Mouse (Mus musculus) limb, embryonic 14.5 days (tissue): Measurements from ENCODE around the gene Gm281. TPM values are rescaled to one million over a fixed set of nuclear protein-coding genes. Genes with fewer than 3 reads are reported as not detected.

ENCODE experiments used
- ATAC-seq: fragments of 200-750 bp; cut with Nextera tagmentation; 2 replicates; pipeline ENCODE4 v1.8.0; 2017; ENCODE audit warnings: low read depth, moderate number of reproducible peaks, moderate TSS enrichment; ENCODE audit not compliant: low FRiP score
- DNase-seq: peaks from one replicate; pipeline ENCODE4 v3.0.0-alpha.2; 2015; ENCODE audit warnings: low spot score
- H3K27ac ChIP-seq: fragments of 300-500 bp; sonication (generic); replicated peaks from 2 replicates; pipeline ENCODE4 v1.5.1; 2014; ENCODE audit warnings: low read depth, mild to moderate bottlenecking, low read length, moderate library complexity, mixed read lengths
- H3K27me3 ChIP-seq: fragments of 300-500 bp; sonication (generic); 2 replicates; pipeline ENCODE4 v1.6.1; 2014; ENCODE audit warnings: low read length, mixed read lengths; ENCODE audit not compliant: control insufficient read depth, insufficient read depth
- H3K36me3 ChIP-seq: fragments of 300-500 bp; sonication (generic); 2 replicates; pipeline ENCODE4 v1.6.1; 2014; ENCODE audit warnings: mild to moderate bottlenecking, low read length, moderate library complexity, mixed read lengths; ENCODE audit not compliant: control insufficient read depth, insufficient read depth
- H3K4me1 ChIP-seq: fragments of 300-500 bp; sonication (generic); 2 replicates; pipeline ENCODE4 v1.6.1; 2014; ENCODE audit warnings: antibody characterized with exemption, low read length, mixed read lengths; ENCODE audit not compliant: control insufficient read depth, insufficient read depth
- H3K4me2 ChIP-seq: fragments of 300-500 bp; sonication (generic); replicated peaks from 2 replicates; pipeline ENCODE4 v1.6.1; 2014; ENCODE audit warnings: low read depth, mild to moderate bottlenecking, low read length, moderate library complexity; ENCODE audit not compliant: severe bottlenecking
- H3K4me3 ChIP-seq: fragments of 300-500 bp; sonication (generic); replicated peaks from 2 replicates; pipeline ENCODE4 v1.5.1; 2014; ENCODE audit warnings: low read length
- H3K9ac ChIP-seq: fragments of 300-500 bp; sonication (generic); 2 replicates; pipeline ENCODE4 v1.6.1; 2014; ENCODE audit warnings: mild to moderate bottlenecking, low read depth, low read length, moderate library complexity; ENCODE audit not compliant: severe bottlenecking
- H3K9me3 ChIP-seq: fragments of 300-500 bp; sonication (generic); 2 replicates; pipeline ENCODE4 v1.6.1; 2016; ENCODE audit warnings: low read length; ENCODE audit not compliant: control insufficient read depth
- POLR2A ChIP-seq: fragments of 200-500 bp; IDR thresholded peaks from 2 replicates; pipeline ENCODE4 v1.8.0; 2012; ENCODE audit warnings: inconsistent platforms, mild to moderate bottlenecking, moderate library complexity, borderline replicate concordance; ENCODE audit not compliant: insufficient read depth, insufficient read length; ENCODE audit errors: extremely low read depth
- WGBS: fragments of 180-500 bp; shearing (Covaris S2); extraction: QIAGEN DNeasy Blood & Tissue Kit; methylation state at CpG from one replicate; pipeline ENCODE4 v1.1.7; 2014; 5-methylcytosine and 5-hydroxymethylcytosine counted together
- polyA plus RNA-seq, 2 experiments: library from polyadenylated mRNA; depleted of rRNA in 1 of 2; stranded (reverse) in 1 of 2; unstranded in 1 of 2; fragments of >200 nt; fragmentation: Nextera tagmentation in 1 of 2; extraction: Ambion mirVana in 1 of 2; gene quantifications; 2 replicates each; pipeline versions ENCODE4 v1.2.1 to v1.2.3; 2012 to 2014

The Gm281 gene
- polyA plus RNA-seq, 2 experiments = 0.03 to 0.08 TPM

DNA sequence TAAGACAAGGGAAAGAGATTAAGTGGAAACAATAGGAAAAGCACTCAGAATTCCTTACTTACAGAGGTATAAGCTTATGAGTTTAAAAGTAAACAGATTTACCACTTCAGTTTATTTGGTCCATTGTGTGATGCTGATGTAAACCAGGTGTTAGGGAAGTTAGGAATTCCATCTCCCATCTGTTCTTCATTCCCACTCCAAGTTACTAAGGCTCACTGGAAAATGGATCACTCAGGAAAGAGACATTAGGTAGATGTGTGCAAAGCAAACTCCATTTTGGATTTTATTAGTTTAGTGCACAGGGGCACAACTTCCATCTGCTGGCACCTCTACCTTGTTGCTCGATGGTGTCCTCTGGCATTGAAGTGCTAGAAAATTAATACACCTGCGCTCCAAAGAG, 4.1 kb downstream of the Gm281 start:
- Histone ChIP-seq H3K4me1 (peaks cover 3% of the 10 kb centered on the region; the same call in 1 of the 2 replicates), H3K27ac (0 out of 2 replicates have a peak overlapping the region, but pooled peaks have one; percentile 43), H3K36me3 (no peaks in the 10 kb centered on the region), H3K4me2 (no peak overlapping the region), H3K9ac (no peak overlapping the region), H3K27me3 (no peaks in the 10 kb centered on the region), H3K9me3 (no peaks in the 10 kb centered on the region), H3K4me3 (no peak overlapping the region)
- ATAC-seq (peak; percentile 41; the same call in 1 of the 2 replicates), DNase-seq (no peak)
- 42% methylated on average over 2 of the region's 2 CpGs for WGBS
- no peak for TF ChIP-seq POLR2A

DNA sequence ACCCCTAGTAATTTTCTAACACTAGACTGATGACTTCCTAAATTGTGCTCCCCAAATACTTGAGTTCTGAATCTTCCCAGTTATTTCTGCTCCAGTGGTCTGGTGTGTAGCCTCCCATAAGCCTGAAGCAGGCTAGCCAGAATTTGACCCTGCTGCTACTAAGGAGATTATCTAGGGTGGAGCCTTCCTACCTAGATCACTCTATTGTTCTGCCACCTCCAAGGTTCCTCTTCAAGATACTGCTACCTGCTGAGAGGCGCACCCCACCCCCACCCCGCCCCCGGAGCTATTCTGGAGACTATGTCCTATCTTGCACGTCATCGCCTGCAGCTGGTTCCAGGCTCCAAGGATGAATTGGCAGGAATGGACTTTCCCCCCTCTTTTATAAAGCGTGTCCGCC, 7.1 kb downstream of the Gm281 start:
- Histone ChIP-seq H3K9me3 (no peaks in the 10 kb centered on the region), H3K36me3 (no peaks in the 10 kb centered on the region), H3K27ac (no peak overlapping the region), H3K9ac (no peak overlapping the region), H3K4me3 (no peak overlapping the region), H3K4me1 (peaks cover 3% of the 10 kb centered on the region; the same call in 1 of the 2 replicates), H3K4me2 (no peak overlapping the region), H3K27me3 (no peaks in the 10 kb centered on the region)
- 90% methylated on average over 6 of the region's 7 CpGs for WGBS
- DNase-seq (no peak), ATAC-seq (no peak)
- no peak for TF ChIP-seq POLR2A

DNA sequence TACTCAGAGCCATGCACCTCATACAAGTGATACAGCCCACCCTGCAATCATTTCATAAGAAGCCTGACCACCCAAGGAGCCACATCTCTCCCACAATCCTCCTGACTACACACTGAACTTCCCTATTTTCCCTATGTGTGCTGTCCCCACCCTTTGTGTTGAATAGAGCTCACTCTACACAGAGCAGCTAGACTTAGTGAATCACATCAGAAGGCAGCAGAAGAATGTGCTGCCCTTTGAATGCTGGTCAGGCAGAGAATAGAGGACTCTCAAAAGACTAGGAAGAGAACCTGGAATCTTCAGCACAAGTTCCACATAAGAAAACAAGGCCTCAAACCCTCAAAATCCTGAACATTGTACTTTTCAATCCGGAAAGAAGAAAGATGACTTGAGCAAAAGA, 7.8 kb downstream of the Gm281 start:
- DNase-seq (no peak), ATAC-seq (no peak)
- TF ChIP-seq POLR2A = no peak
- H3K4me1 ChIP-seq = peaks cover 3% of the 10 kb centered on the region; the same call in 1 of the 2 replicates
- WGBS = 92% methylated on average over 1 of the region's 1 CpGs
- no peak overlapping the region for H3K9ac ChIP-seq
- no peaks in the 10 kb centered on the region for H3K27me3 ChIP-seq
- no peak overlapping the region for H3K4me2 ChIP-seq
- no peak overlapping the region for H3K27ac ChIP-seq
- H3K4me3 ChIP-seq = no peak overlapping the region
- H3K36me3 ChIP-seq = no peaks in the 10 kb centered on the region
- no peaks in the 10 kb centered on the region for H3K9me3 ChIP-seq

DNA sequence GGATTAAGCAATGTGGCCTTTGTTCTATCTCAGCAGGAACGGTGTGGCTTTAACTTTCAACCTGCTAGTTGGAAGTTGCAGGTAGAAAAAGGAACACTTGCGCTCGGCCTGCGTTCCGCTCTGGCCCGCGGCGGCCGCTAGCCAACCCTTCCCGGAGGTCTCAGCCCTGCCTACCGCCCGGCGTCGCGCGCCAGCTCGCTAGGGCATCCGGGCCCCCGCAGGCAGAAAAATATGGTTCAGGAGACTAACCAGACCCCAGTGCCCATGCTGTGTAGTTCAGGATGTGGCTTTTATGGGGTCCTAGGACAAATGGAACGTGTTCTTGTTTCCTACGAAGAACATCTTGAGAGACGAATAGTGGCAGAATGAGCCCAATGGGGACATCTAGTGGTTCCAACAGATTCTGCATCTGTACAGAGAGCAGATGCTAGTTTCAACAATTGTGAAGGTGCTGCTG, 12.6 kb downstream of the Gm281 start:
- H3K27ac ChIP-seq = no peak overlapping the region
- ATAC-seq = peak; percentile 80

DNA sequence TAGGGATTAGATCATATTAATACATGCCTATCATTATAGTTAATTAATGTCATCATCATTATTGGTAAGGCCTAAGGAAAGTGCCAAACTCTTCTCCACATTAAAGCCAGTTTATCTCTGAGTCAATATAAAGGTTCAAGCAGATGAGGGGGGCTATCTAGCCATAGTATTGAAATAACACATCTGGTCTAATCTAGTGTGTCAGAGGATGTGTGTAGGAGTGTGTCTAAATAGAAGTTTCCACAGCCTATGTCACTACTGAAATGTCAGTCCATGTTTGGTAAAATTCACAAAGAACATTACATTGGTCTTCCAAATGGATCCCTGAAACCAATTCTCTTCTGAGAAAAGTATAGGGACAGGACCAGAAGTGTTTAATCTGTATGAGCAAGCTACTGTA, 19.1 kb downstream of the Gm281 start:
- Histone ChIP-seq H3K27me3 (no peaks in the 10 kb centered on the region), H3K4me2 (no peak overlapping the region), H3K4me3 (no peak overlapping the region), H3K9ac (no peak overlapping the region), H3K36me3 (no peaks in the 10 kb centered on the region), H3K9me3 (no peaks in the 10 kb centered on the region), H3K27ac (no peak overlapping the region), H3K4me1 (no peaks in the 10 kb centered on the region)
- TF ChIP-seq POLR2A = no peak
- no peak for ATAC-seq
- DNase-seq = no peak

More for the DNA sequence above, 12.6 kb downstream of the Gm281 start:
- H3K36me3 ChIP-seq = no peaks in the 10 kb centered on the region
- H3K27me3 ChIP-seq = no peaks in the 10 kb centered on the region
- H3K9ac ChIP-seq = peak overlapping the region; percentile 60
- peak; percentile 81 for DNase-seq
- TF ChIP-seq POLR2A = no peak
- no peaks in the 10 kb centered on the region for H3K4me1 ChIP-seq
- H3K4me3 ChIP-seq = peak overlapping the region; percentile 47
- WGBS = 0% methylated on average over 22 of the region's 22 CpGs
- peak overlapping the region; percentile 71 for H3K4me2 ChIP-seq
- H3K9me3 ChIP-seq = no peaks in the 10 kb centered on the region

DNA sequence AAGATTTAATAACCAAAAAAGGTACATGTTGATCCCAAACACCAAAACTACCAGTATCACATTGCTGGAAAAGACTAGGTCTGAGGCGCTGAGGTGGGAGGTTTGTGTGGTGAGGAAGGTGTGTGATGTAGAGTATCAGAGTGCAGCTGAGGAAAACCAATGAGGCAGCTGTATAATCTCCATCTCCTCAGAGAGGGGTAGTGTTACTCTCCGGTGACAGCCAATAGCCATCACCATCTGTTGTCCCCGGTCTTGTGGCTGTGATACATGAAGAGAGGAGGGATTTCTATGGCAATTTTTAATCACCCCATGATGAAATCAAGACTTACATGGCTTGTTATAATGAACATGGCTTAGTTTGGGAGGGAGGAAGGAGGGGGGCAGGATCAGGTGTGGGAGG, 20.5 kb downstream of the Gm281 start:
- Histone ChIP-seq H3K27me3 (no peaks in the 10 kb centered on the region), H3K27ac (no peak overlapping the region), H3K4me1 (no peaks in the 10 kb centered on the region), H3K9me3 (no peaks in the 10 kb centered on the region), H3K36me3 (no peaks in the 10 kb centered on the region), H3K4me2 (no peak overlapping the region), H3K9ac (no peak overlapping the region), H3K4me3 (no peak overlapping the region)
- ATAC-seq (no peak), DNase-seq (no peak)
- 74% methylated on average over 3 of the region's 3 CpGs for WGBS
- no peak for TF ChIP-seq POLR2A
